Mouse (Mus musculus) granulocyte monocyte progenitor cell, adult 5-6 weeks (primary cell): ENCODE results near the gene Acbd6. TPM values are rescaled to one million over a fixed set of nuclear protein-coding genes. Genes with fewer than 3 reads are reported as not detected.

Experiments
- ATAC-seq: replicated peaks from 2 replicates; pipeline ENCODE4 v1.8.0; 2016; ENCODE audit warnings: mild to moderate bottlenecking, moderate TSS enrichment, inconsistent platforms; ENCODE audit not compliant: poor library complexity, severe bottlenecking
- total RNA-seq, 2 experiments: library from RNA; stranded (forward) in 1 of 2; stranded (reverse) in 1 of 2; fragments of 200-712, 200-1000 nt in 1 of 2; fragments of >200 nt in 1 of 2; fragmentation: Nextera tagmentation in 1 of 2; gene quantifications; 2 replicates each; pipeline ENCODE4 v1.2.3; 2014 to 2017

The Acbd6 gene
- total RNA-seq (2014; fragmentation: Nextera tagmentation) (35.3 and 45.4 TPM in 2 replicates), total RNA-seq (2017) (22.5 TPM in 2 replicates)

DNA sequence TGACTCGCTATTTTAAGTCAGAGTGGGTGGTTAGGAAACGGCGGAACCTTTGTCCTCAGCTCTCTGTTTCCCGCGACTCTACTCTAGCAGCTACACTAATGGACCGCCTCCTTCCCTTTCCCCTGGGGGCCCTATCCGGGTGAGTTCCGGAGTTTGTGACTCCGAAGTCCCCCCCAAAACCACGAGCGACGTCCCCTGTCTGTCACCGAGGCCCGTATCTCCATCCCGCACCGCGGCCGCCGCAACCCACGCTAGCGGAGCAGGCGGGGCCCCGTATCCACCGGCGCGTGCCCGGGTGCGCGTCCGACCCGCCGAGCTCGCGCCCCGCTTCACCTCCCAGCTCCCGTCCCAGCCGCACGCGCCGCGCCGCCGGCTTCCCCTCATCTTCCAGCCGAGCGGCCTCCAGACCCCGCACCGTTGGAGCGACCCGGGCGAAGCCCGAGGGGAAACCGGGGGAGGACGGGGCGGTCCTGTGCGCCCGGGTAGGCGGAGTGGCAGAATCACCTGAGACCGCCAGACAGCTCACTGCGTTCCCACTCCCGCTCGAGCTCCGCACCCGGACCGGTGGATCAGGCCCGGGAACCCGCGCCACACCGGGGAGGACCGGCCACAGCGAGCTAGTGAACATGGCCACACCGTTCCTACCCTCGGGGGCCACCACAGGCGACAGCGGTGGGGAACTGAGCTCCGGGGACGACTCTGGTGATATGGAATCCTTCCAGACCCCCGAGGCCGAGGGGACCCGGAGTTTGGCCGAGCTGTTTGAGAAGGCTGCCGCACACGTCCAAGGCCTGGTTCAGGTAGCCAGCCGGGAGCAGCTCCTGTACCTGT is at the start of gene Acbd6:
Acbd6 (plus strand) TSS at position 109 of the 831 bp plus-strand sequence.
- peak; percentile 91 for ATAC-seq

DNA sequence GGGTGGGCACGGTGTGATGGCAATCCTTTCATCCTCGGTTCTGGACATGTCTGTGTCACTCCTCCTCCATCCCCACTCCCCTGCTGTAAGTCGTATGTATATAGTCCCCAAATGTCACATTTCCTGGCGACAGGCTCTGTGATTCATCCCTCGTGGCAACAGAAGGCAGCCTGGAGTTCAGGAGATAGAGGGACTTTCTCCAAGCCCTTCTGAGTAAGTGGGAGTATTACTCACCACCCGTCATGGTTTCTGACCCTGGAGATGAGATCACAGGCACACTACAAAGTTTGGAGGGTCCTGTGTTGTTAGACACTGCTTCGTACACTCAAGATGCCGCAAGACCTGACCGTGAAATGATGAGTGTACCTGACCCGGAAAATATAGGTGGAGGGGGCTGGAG is 47.7 kb upstream of the Acbd6 start:
- no peak for ATAC-seq

GRCm38 (mm10) chr1:155515866-155516265 is 42.1 kb upstream of the Acbd6 start:
- ATAC-seq, result no peak

GRCm38 (mm10) chr1:155516594-155516993 is 41.3 kb upstream of the Acbd6 start:
- ATAC-seq, result peak; percentile 50; the same call in 1 of the 2 replicates

- no peak for ATAC-seq
These were observed 40.9 kb upstream of the Acbd6 start for GRCm38 (mm10) chr1:155517060-155517459.

DNA sequence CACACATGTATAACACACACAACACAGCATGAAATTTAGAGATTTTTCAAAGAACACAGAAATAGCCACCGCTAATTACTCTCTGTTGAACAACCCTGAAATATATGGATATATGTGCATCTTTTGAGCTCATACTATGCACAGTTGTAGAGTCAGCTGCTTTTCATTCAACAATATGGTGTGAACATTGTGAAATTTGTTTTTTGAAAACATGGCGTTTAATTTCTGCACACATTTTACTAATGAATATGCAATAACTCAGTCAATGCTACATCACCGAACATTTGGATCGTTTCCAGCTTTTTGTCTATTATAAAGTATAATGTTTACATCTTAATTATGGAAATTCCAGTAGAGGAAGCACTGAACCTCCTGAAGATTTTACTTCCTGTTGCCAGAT is 37.6 kb upstream of the Acbd6 start:
- ATAC-seq, result no peak

DNA sequence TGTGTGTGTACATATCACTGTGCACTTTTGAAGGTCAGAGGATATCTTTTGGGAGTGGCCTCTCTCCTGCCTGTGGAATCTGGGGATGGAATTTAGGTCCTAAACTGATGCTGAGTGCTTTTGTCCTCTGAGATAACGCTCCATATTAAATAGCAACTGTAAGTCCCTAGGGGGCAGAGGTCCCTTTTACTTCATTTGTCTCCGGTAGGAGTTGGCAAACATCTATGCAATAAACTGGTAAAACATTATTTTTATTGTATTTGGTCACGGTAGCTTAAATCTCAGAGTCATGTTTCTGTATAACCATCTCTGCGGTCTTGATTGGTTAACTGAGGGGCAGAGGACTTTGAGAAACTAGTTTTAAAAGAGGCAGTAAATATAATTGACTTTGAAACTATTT is 35.4 kb upstream of the Acbd6 start:
- no peak for ATAC-seq

GRCm38 (mm10) chr1:155526176-155526575 is 31.7 kb upstream of the Acbd6 start:
- ATAC-seq, result no peak

- ATAC-seq, result no peak
These were observed 30.7 kb upstream of the Acbd6 start for GRCm38 (mm10) chr1:155527027-155527786.

GRCm38 (mm10) chr1:155527787-155528158 is 30.1 kb upstream of the Acbd6 start:
- no peak for ATAC-seq

DNA sequence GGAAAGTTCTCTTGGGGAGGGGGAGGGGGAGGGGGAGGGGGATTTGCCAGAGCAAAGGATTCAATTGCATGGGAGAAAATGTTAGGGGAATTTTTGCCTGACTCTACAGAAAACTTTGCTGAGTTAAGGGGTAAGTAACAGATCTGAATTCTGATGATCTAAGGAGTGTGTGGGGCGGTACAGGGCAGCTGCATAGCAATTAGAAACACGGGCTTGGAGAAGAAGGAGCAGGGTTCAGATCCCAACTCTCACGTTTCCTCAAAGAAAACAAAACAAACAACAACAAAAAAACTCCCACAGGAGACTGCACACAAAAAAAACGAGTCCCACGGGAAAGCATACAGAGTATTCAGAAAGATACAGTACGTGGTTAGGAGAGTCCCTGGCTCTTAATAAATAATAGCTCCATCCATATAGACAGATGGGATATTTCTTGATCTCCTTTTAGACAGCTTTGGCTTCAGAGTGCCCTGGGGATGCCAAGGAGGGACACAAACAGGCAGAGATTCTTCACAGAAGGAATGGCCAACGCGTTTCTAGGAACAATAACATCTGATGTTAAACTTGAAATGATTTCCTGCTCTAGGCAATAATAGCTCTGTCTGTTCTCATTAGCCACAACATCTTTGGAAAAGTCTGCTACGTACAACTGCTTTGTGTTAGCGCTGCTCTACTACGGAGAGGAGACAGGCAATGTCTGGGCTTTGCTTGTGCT is 29.4 kb upstream of the Acbd6 start:
- ATAC-seq, result no peak

DNA sequence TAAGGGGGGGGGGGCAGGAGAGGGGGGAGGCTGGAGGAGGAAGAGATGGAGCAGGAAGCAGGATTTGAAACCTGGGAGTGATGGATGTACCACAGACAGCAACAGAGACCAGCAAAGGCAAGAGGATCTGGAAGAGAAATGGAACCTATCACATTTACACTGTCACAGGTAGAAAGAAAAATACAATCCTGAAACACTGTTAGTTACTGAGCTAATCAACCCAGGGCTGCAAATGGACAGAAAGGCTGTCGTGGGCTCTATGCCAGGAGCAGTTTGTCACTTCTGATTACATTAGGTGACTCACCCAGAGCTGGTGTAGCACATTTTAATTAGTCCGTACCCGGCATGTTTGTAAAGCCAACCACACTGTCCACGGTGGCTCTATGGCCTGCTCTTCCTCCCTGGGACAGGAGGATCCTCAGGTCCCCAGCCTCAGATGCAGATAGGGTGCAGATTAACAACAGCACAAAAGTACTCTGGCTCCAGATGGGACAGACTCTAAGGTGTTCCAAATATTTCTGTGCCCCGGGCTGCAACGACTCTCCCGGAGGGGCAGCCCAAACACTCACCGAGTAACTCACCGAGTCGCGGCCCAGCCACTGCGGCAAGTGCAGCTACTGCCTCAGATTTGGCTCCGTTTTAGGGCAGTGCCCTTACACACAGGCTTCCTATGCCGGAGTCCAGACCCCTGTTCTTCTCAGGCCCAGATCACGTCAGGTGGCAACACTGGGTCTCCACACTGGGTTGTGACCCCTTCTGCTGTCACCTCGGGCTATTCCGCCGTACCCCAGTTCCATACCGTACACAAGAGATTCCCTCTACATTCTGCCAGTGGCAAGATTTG is 28.6 kb upstream of the Acbd6 start:
- ATAC-seq, result no peak

GRCm38 (mm10) chr1:155530561-155531457 is 27.1 kb upstream of the Acbd6 start:
- 0 out of 2 replicates have a peak, but pooled peaks have one; percentile 22 for ATAC-seq

- ATAC-seq, result peak; percentile 58
These were observed 25.5 kb upstream of the Acbd6 start for GRCm38 (mm10) chr1:155532396-155532795.

DNA sequence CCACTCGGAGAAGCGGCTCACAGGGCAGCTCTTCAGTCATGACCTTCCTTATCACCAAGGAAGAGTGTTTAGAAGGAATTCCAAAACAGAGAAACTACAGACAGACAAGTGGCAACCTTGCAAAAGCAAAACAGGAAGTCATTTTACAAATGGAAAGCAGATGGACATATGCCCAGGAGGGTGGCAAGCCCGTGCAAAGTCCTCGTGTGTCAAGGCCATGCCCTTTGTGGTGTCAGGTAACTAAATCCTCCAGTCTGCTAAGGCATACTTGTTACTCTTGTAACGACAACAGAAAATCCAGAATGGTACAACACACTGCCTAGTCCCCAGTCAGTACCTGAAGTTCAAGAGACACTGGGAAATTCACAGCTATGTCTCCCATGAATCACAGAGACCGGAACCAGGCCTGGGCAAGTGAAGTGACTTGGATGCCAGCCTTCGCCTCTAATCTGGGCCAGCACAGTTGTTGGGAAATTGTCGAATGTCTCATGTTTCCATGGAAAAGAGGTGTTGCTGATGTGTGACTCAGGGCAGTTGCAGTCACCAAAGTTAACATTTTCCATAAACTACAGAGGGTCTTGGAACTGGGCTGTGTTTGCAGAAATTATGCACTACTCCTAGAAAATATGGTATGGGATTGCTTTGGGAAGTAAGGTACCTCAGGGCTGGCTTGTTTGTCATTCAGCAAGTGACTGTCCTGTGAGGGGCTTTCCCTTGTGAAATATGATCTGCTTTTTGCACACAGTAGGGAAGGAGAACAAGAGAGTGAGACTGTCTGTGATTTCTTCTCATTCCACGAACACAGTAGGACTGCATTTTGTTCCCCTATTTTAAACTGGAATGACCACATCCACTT is 24.9 kb upstream of the Acbd6 start:
- ATAC-seq, result peak; percentile 65

GRCm38 (mm10) chr1:155533689-155533965 is 24.3 kb upstream of the Acbd6 start:
- ATAC-seq, result no peak

GRCm38 (mm10) chr1:155537005-155537642 is 20.8 kb upstream of the Acbd6 start:
- ATAC-seq, result peak; percentile 78

GRCm38 (mm10) chr1:155538006-155538405 is 19.9 kb upstream of the Acbd6 start:
- ATAC-seq, result no peak
